Mouse (Mus musculus) cortical plate, adult 2 months (tissue): ENCODE results near the gene Nfat5. TPM values are rescaled to one million over a fixed set of nuclear protein-coding genes. Genes with fewer than 3 reads are reported as not detected.
A peak's percentile ranks its signal among the peaks of the same experiment; 100 is the strongest.

ENCODE experiments used
- H3K27ac ChIP-seq: fragments of 200-500 bp; 2 replicates; pipeline ENCODE4 v1.5.1; 2012; ENCODE audit warnings: low read length, control low read depth, inconsistent platforms; ENCODE audit not compliant: insufficient read depth
- H3K4me1 ChIP-seq: fragments of 200-500 bp; 2 replicates; pipeline ENCODE4 v1.6.1; 2011; ENCODE audit warnings: low read length; ENCODE audit not compliant: control insufficient read depth, insufficient read depth
- H3K4me3 ChIP-seq: fragments of 200-500 bp; 2 replicates; pipeline ENCODE4 v1.5.1; 2011; ENCODE audit warnings: mild to moderate bottlenecking, low read length, control low read depth; ENCODE audit not compliant: insufficient read depth
- CTCF ChIP-seq: fragments of 200-500 bp; IDR thresholded peaks from 2 replicates; pipeline ENCODE4 v1.5.1; 2011; ENCODE audit warnings: mild to moderate bottlenecking, control low read depth, low read length; ENCODE audit not compliant: insufficient read depth; ENCODE audit errors: extremely low read depth
- POLR2A ChIP-seq: fragments of 200-500 bp; IDR thresholded peaks from 2 replicates; pipeline ENCODE4 v1.6.1; 2011; ENCODE audit warnings: mild to moderate bottlenecking, low read length, control low read depth; ENCODE audit not compliant: insufficient read depth; ENCODE audit errors: extremely low read depth
- polyA plus RNA-seq: library from polyadenylated mRNA; depleted of rRNA; stranded (reverse); fragments of >200 nt; gene quantifications from 2 replicates; pipeline ENCODE4 v1.2.3, GENCODE M21; 2012; rRNA removed

The Nfat5 gene
- polyA plus RNA-seq = 34.9 and 36.0 TPM in 2 replicates

GRCm38 (mm10) chr8:107292928-107293601, at the start of gene Nfat5:
Gene Nfat5 (plus strand): TSS chr8:107293470.
- Histone ChIP-seq H3K27ac (peak within 1 kb of the TSS; percentile 95), H3K4me3 (peak within 1 kb of the TSS; percentile 93), H3K4me1 (no peaks in the 10 kb centered on the region; the same call in 1 of the 2 replicates)
- TF ChIP-seq POLR2A (peak; percentile 81; the same call in 1 of the 2 replicates), CTCF (no peak)

GRCm38 (mm10) chr8:107244218-107244617, 49.1 kb upstream of the Nfat5 start:
- no peak overlapping the region for H3K4me3 ChIP-seq
- H3K4me1 ChIP-seq = no peaks in the 10 kb centered on the region
- TF ChIP-seq CTCF = no peak
- TF ChIP-seq POLR2A = no peak
- no peak overlapping the region for H3K27ac ChIP-seq

GRCm38 (mm10) chr8:107248456-107248855, 44.8 kb upstream of the Nfat5 start:
- no peak for TF ChIP-seq CTCF
- no peak for TF ChIP-seq POLR2A
- no peak overlapping the region for H3K4me3 ChIP-seq
- no peaks in the 10 kb centered on the region for H3K4me1 ChIP-seq
- no peak overlapping the region for H3K27ac ChIP-seq

DNA sequence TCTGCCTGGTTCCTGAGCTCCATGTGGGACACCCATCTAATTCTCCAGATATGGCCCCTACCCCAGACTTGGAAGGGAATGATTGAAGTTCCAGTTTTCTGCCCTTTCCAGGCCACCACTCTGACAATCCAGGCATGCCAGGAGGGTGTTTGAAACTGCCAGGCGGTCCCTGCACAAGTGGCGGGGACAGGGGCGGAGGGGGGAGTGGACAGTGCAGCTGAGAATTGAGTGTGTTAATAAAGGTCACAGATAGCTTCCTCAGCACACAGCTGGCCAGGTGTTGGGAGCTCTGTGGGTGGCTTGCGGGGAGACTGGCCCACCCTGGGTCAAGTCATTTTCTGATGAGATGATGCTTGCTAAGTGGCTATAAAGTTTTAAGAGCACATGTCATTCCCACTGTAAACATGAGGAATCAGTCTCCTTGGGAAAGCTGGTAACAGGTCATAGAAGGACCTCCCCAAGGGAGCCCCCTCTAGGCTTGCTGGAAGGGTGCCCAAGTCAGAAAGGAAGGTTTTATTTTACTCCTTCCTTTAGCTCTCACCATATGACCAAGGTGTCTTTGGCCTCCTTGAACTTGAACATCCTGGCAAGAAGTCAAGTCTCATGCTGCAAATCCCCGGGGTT, 41.7 kb upstream of the Nfat5 start:
- H3K4me3 ChIP-seq = no peak overlapping the region
- H3K4me1 ChIP-seq = peaks cover 4% of the 10 kb centered on the region
- TF ChIP-seq POLR2A (no peak), CTCF (no peak)
- H3K27ac ChIP-seq = no peak overlapping the region

DNA sequence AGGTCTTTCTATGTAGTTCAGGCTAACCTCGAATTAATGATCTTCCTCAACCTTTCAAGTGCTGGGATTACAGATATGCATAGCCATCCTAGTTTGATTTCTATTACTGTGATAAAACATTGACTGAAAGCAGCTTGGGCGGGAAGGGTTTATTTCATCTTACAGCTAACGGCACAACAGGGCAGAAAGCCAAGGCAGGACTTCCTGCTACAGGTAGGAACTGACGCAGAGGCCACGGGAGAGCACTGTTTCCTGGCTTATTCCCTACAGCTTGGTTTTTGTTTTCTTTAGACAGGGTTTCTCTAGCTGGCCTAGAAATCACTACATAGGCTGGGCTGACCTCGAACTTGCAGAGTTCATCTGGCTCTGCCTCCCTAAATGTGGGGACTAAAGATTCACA, 40.1 kb upstream of the Nfat5 start:
- Histone ChIP-seq H3K4me3 (no peak overlapping the region), H3K4me1 (peaks cover 4% of the 10 kb centered on the region), H3K27ac (no peak overlapping the region)
- TF ChIP-seq CTCF (no peak), POLR2A (no peak)

GRCm38 (mm10) chr8:107254403-107254802, 38.9 kb upstream of the Nfat5 start:
- Histone ChIP-seq H3K4me1 (peaks cover 4% of the 10 kb centered on the region), H3K4me3 (no peak overlapping the region), H3K27ac (no peak overlapping the region)
- no peak for TF ChIP-seq CTCF
- TF ChIP-seq POLR2A = no peak

- no peak overlapping the region for H3K27ac ChIP-seq
- H3K4me3 ChIP-seq = no peak overlapping the region
- H3K4me1 ChIP-seq = peaks cover 4% of the 10 kb centered on the region
- no peak for TF ChIP-seq POLR2A
- no peak for TF ChIP-seq CTCF
Observed at GRCm38 (mm10) chr8:107254951-107255457, 38.3 kb upstream of the Nfat5 start.

DNA sequence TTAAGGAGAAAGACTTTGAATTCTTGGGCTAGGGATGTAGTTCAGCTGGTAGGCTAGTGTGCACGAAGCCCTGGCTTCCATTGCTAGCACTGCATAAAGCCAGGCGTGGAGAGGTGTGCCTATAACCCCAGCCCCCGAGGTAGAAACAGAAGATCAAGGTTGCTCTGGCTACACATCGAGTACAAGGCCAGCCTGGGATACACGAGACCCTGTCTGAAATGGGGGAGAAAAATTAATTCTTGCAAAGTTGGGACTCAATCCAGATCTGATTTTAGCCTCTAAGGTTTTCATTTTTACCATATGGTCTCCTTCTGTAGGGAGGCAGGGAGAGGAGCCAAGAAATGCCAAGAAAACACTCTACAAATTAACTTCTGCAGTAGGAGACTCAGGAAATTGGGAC, 36.0 kb upstream of the Nfat5 start:
- TF ChIP-seq POLR2A (no peak), CTCF (no peak)
- H3K27ac ChIP-seq = no peak overlapping the region
- peaks cover 4% of the 10 kb centered on the region for H3K4me1 ChIP-seq

DNA sequence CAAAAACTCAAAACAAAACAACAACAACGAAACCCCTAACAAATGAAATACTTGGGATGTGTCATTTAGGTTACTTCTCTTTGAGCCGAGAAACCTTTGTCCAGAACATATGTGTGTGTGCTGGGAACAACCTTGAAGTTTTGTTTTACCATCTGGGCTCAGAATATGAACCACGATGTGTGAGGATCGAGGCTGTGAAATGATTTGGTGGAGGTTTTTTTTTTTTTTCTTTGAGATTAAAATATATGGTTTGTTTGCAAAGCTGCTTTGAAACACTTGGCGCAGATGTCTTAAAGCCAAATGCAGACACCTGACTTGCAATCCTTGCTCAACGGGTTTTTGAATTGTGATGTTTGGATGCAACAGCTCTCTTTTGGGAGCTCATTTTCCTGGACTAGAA, 33.1 kb upstream of the Nfat5 start:
- Histone ChIP-seq H3K27ac (no peak overlapping the region), H3K4me3 (no peak overlapping the region), H3K4me1 (peaks cover 1% of the 10 kb centered on the region)
- TF ChIP-seq POLR2A = no peak
- no peak for TF ChIP-seq CTCF

More for the DNA sequence above, 36.0 kb upstream of the Nfat5 start:
- H3K4me3 ChIP-seq = no peak overlapping the region

GRCm38 (mm10) chr8:107261172-107261571, 32.1 kb upstream of the Nfat5 start:
- H3K27ac ChIP-seq = no peak overlapping the region
- TF ChIP-seq CTCF = no peak
- no peak for TF ChIP-seq POLR2A
- H3K4me1 ChIP-seq = no peaks in the 10 kb centered on the region; the same call in 1 of the 2 replicates
- no peak overlapping the region for H3K4me3 ChIP-seq
